Mouse (Mus musculus): ENCODE results near the gene Fndc8.

The Fndc8 gene

GRCm38 (mm10) chr11:82869506-82870172 is 22.3 kb upstream of the Fndc8 start:
- no peak for DNase-seq (ENCODE audit: low spot score in 2 of 2)

- DNase-seq (ENCODE audit: low spot score in 2 of 2), result peak; percentile 59 to 72
Observed at GRCm38 (mm10) chr11:82870173-82871030, 21.5 kb upstream of the Fndc8 start.

- peak; percentile 87 to 92 for DNase-seq (ENCODE audit: low spot score in 2 of 2)
Observed at GRCm38 (mm10) chr11:82871031-82871446, 20.9 kb upstream of the Fndc8 start, which contains the start of gene Rffl. TSS of gene Rffl (minus strand) at chr11:82871210.

GRCm38 (mm10) chr11:82874924-82875323 is 17.0 kb upstream of the Fndc8 start:
- no peak for DNase-seq (ENCODE audit: low spot score in 2 of 2)

GRCm38 (mm10) chr11:82875631-82876030 is 16.3 kb upstream of the Fndc8 start:
- no peak for DNase-seq (ENCODE audit: low spot score in 2 of 2)

GRCm38 (mm10) chr11:82877726-82878344 is 14.1 kb upstream of the Fndc8 start:
- DNase-seq (ENCODE audit: low spot score in 2 of 2), result no peak

GRCm38 (mm10) chr11:82883180-82883579 is 8.7 kb upstream of the Fndc8 start:
- DNase-seq (ENCODE audit: low spot score in 2 of 2), result no peak

GRCm38 (mm10) chr11:82886559-82886958 is 5.4 kb upstream of the Fndc8 start:
- no peak for DNase-seq (ENCODE audit: low spot score in 2 of 2)

- no peak for DNase-seq (ENCODE audit: low spot score in 2 of 2)
Observed at GRCm38 (mm10) chr11:82888491-82888946, 3.4 kb upstream of the Fndc8 start.

- no peak for DNase-seq (ENCODE audit: low spot score in 2 of 2)
Observed at GRCm38 (mm10) chr11:82889524-82890341, 2.2 kb upstream of the Fndc8 start.

GRCm38 (mm10) chr11:82890342-82890762 is 1.6 kb upstream of the Fndc8 start, which contains the start of gene Rad51d:
TSS of gene Rad51d (minus strand) at chr11:82890614.
- peak; percentile 89 to 93 for DNase-seq (ENCODE audit: low spot score in 2 of 2)

- no peak for DNase-seq (ENCODE audit: low spot score in 2 of 2)
Observed at GRCm38 (mm10) chr11:82897478-82897877, 5.6 kb downstream of the Fndc8 start.

GRCm38 (mm10) chr11:82899720-82900119 is 7.8 kb downstream of the Fndc8 start:
- no peak for DNase-seq (ENCODE audit: low spot score in 2 of 2)

- DNase-seq (ENCODE audit: low spot score in 2 of 2), result no peak
Observed at GRCm38 (mm10) chr11:82901606-82902310, 9.8 kb downstream of the Fndc8 start.

GRCm38 (mm10) chr11:82904952-82905351 is 13.0 kb downstream of the Fndc8 start:
- no peak for DNase-seq (ENCODE audit: low spot score in 2 of 2)

GRCm38 (mm10) chr11:82905816-82906215 is 13.9 kb downstream of the Fndc8 start:
- no peak for DNase-seq (ENCODE audit: low spot score in 2 of 2)

- DNase-seq (ENCODE audit: low spot score in 2 of 2), result peak; percentile 88 to 89
Observed at GRCm38 (mm10) chr11:82907651-82908607, 16.0 kb downstream of the Fndc8 start, which contains the start of gene Nle1. TSS of gene Nle1 (minus strand) at chr11:82908411.

GRCm38 (mm10) chr11:82908608-82908989 is 16.7 kb downstream of the Fndc8 start:
- DNase-seq (ENCODE audit: low spot score in 2 of 2), result no peak

- DNase-seq (ENCODE audit: low spot score in 2 of 2), result no peak
Observed at GRCm38 (mm10) chr11:82910250-82910649, 18.3 kb downstream of the Fndc8 start, which contains the start of gene Unc45b. TSS of gene Unc45b (plus strand) at chr11:82910550.

All from heart, adult 9 months (tissue).